Mouse (Mus musculus): ENCODE results near the gene Usp40. TPM values are rescaled to one million over a fixed set of nuclear protein-coding genes. Genes with fewer than 3 reads are reported as not detected.

The Usp40 gene
- total RNA-seq, 2 experiments from 2014 or later, result 13.2 to 16.5 TPM

GRCm38 (mm10) chr1:87899701-87900100 lies 108.7 kb downstream of the Usp40 start:
- intact Hi-C loops (cut with DNase I), result no loop called here
- DNase-seq, result no peak

DNA sequence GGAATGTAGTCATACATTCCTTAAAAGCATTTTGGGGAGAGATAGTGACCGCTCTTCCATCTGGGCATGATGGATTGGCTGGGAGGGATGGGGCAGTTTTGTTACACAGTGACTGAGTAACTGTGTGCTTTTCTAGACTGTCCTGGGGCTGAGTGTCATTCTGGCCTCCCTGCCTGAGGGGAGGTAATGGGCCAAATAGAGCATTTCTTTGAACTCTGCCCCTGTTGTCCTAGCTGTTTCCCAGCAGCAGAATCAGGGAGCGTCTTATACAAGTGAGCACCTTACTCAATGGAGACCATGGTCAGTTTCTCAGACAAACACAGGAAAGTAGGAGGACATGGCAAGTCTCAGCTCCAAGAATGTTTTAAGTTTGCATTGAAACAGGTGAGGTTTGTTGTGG lies 111.4 kb downstream of the Usp40 start:
- intact Hi-C loops (cut with DNase I), result no loop called here
- no peak for DNase-seq

Small RNA genes lying within 50 kb of the gene (microRNA-seq; reads per million reads assigned to microRNA genes)
- gene Gm25198 (ENCODE audit: borderline number of aligned reads in 2 of 2), result 0 reads per million in 2 experiments

Other genes starting within 250 kb of the Usp40 start
- gene Sag, start 204.9 kb downstream of the Usp40 start, total RNA-seq (2021), result under 1 TPM; 0.19 to 0.44 TPM
- 10 to 100 TPM; 51.1 to 56.3 TPM for gene Dgkd, start 155.3 kb downstream of the Usp40 start, total RNA-seq (2021)
- gene Ugt1a10, start 46.8 kb upstream of the Usp40 start, total RNA-seq (2021), result not detected
- not detected for gene Ugt1a9, start 62.2 kb upstream of the Usp40 start, total RNA-seq (2021)
- gene Ugt1a8, start 79.3 kb upstream of the Usp40 start, total RNA-seq (2021), result not detected
- 1 to 10 TPM; 1.2 to 2.6 TPM for gene Ugt1a7c, start 86.5 kb upstream of the Usp40 start, total RNA-seq (2021)
- 1 to 10 TPM; 1.1 to 1.4 TPM for gene Ugt1a6b, start 94.7 kb upstream of the Usp40 start, total RNA-seq (2021)
- 1 to 10 TPM; 4.0 to 4.1 TPM for gene Ugt1a6a, start 126.3 kb upstream of the Usp40 start, total RNA-seq (2021)
- under 1 TPM; 0.24 to 0.42 TPM for gene Ugt1a5, start 157.5 kb upstream of the Usp40 start, total RNA-seq (2021)
- under 1 TPM in 1 of 2 experiments, not detected in 1; 0.14 TPM for gene Ugt1a2, start 192.1 kb upstream of the Usp40 start, total RNA-seq (2021)
- under 1 TPM in 1 of 2 experiments, not detected in 1; 0.33 TPM for gene Dnajb3, start 197.2 kb upstream of the Usp40 start, total RNA-seq (2021)
- gene Ugt1a1, start 203.4 kb upstream of the Usp40 start, total RNA-seq (2021), result not detected
- not detected for gene Mroh2a, start 218.4 kb upstream of the Usp40 start, total RNA-seq (2021)